Mouse (Mus musculus): ENCODE data around the gene Sqor. TPM values are rescaled to one million over a fixed set of nuclear protein-coding genes. Genes with fewer than 3 reads are reported as not detected.

Gene Sqor
- polyA plus RNA-seq, 1 experiment from 2014 or later: 3.0 TPM

Other genes starting within 250 kb of the Sqor start
- 26.6 and 33.6 TPM in 2 replicates for gene Gatm, start 153.9 kb upstream of the Sqor start, polyA plus RNA-seq (2014; fragmentation: Nextera tagmentation; extraction: Ambion mirVana)
- 0.20 TPM in 1 of 2 replicates, not detected in the other for gene AA467197, start 128.3 kb upstream of the Sqor start, polyA plus RNA-seq (2014; fragmentation: Nextera tagmentation; extraction: Ambion mirVana)
- gene Slc30a4, start 62.6 kb upstream of the Sqor start, polyA plus RNA-seq (2014; fragmentation: Nextera tagmentation; extraction: Ambion mirVana): 7.0 and 9.9 TPM in 2 replicates
- 39.9 and 44.1 TPM in 2 replicates for gene Bloc1s6, start 26.7 kb upstream of the Sqor start, polyA plus RNA-seq (2014; fragmentation: Nextera tagmentation; extraction: Ambion mirVana)

All from heart, embryonic 11.5 days (tissue).